Mouse (Mus musculus) bone marrow macrophage, adult 2 months (primary cell): ENCODE results near the gene Prr15.

ENCODE experiments used
- CTCF ChIP-seq: IDR thresholded peaks from 2 replicates; pipeline ENCODE4 v1.5.1; 2012; ENCODE audit warnings: low read depth, mild to moderate bottlenecking, low read length, moderate library complexity
- POLR2A ChIP-seq: IDR thresholded peaks from 2 replicates; pipeline ENCODE4 v1.6.1; 2012; ENCODE audit warnings: mild to moderate bottlenecking, low read depth, low read length, borderline replicate concordance

DNA sequence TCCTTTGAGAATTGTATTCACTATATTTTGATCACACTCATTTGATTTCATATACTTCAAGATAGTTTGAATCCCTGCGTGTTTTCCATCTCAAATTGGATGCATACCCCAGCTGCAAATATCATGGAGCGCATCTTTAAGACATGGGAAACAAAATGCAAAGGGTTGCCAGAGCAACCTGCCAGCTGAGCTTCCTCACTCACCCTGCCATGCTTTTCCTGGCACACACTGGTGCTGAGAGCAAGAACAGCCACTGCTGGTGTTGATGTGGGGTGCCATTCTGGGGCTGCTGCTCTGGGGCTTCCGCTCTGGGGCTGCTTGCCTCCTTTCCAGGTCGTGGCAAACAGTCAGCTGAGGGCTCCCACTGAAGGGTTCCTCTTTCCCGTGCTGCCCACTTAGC, 38.8 kb upstream of the Prr15 start:
- TF ChIP-seq CTCF: no peak
- TF ChIP-seq POLR2A: no peak
